Mouse (Mus musculus): ENCODE results near the gene Itm2b. TPM values are rescaled to one million over a fixed set of nuclear protein-coding genes. Genes with fewer than 3 reads are reported as not detected.

The Itm2b gene
- total and polyA plus RNA-seq, 3 experiments, result 724 to 814 (median 771) TPM

DNA sequence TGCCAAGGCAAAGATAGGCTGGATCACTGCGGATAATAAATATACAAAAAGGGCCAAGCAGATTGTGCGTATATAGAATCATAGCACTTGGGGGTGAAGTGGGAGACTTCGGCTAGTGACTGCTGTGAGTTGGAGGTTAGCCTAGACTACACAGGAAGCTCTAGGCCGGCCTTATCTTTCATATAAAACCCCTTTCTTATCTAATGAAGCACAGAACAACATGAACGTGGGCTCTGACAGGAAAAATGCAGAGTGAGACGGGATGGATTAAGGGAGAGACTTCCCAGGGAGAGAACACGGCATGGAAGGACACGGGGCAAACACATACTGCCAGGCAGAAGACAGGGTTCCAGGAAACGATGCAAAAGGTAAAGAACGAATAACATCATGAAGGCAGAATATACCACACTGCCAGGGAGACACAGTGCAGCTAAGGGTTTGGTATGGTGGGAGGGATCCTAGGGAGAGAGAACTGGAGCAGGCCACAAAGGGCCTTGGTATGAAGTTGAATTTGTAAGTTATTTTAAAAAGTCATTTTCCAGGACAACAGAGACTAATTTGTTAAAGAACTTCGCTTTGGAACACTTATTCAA lies 14.9 kb downstream of the Itm2b start:
- DNase-seq, result no peak
- H3K4me3 ChIP-seq, result no peak overlapping the region
- no peak overlapping the region for H3K9ac ChIP-seq (ENCODE audit: low read depth, low read length)
- no peaks in the 10 kb centered on the region for H3K27me3 ChIP-seq (ENCODE audit: control insufficient read depth, insufficient read depth, low read length)
- H3K79me2 ChIP-seq (replicated peaks; ENCODE audit: control insufficient read depth, insufficient read depth, low read length), result peaks cover 4% of the 10 kb centered on the region
- peak overlapping the region; percentile 18 for H3K27ac ChIP-seq
- peaks cover 27% of the 10 kb centered on the region for H3K4me1 ChIP-seq (ENCODE audit: control insufficient read depth, insufficient read depth, low read length)
- H3K36me3 ChIP-seq (ENCODE audit: control insufficient read depth, insufficient read depth, low read length), result peaks cover 57% of the 10 kb centered on the region
- intact Hi-C loops (cut with DNase I), result no loop called here
- no peak for TF ChIP-seq CTCF (IDR thresholded peaks at IDR 0.05)
- no peak for TF ChIP-seq POLR2A (IDR thresholded peaks at IDR 0.05; ENCODE audit: insufficient read depth, low read depth, low read length)
- no peak for TF ChIP-seq EP300 (IDR thresholded peaks at IDR 0.05; ENCODE audit: insufficient read depth, low read depth, low read length)
- WGBS, result 32% methylated on average over 11 of the region's 11 CpGs

DNA sequence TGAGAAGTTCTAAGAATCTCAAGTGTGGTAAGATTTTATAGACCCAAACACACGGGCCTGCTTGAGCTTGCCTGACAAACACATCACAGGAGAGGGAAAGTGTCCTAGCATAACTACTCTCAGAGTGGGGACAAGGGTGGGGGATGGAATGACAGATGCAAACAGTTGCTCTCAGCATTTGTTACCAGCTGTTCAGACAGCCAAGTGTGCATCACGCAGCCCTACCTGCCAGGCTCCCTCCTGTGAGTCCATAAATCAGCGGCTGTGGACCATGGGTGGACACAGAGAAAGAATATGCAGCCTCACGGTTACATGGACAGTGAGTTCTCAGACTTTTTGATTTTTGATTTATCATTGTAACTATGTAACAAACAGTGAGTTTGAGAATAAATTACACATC lies 15.5 kb downstream of the Itm2b start:
- Histone ChIP-seq H3K9ac (ENCODE audit: low read depth, low read length) (no peak overlapping the region), H3K27me3 (ENCODE audit: control insufficient read depth, insufficient read depth, low read length) (no peaks in the 10 kb centered on the region), H3K79me2 (replicated peaks; ENCODE audit: control insufficient read depth, insufficient read depth, low read length) (peaks cover 4% of the 10 kb centered on the region), H3K4me1 (ENCODE audit: control insufficient read depth, insufficient read depth, low read length) (peaks cover 25% of the 10 kb centered on the region), H3K27ac (peak overlapping the region; percentile 10; the same call in 1 of the 2 replicates), H3K36me3 (ENCODE audit: control insufficient read depth, insufficient read depth, low read length) (peaks cover 52% of the 10 kb centered on the region), H3K4me3 (no peak overlapping the region)
- DNase-seq, result no peak
- intact Hi-C loops (cut with DNase I), result no loop called here
- no peak for TF ChIP-seq POLR2A (IDR thresholded peaks at IDR 0.05; ENCODE audit: insufficient read depth, low read depth, low read length)
- TF ChIP-seq CTCF (IDR thresholded peaks at IDR 0.05), result no peak
- WGBS, result 72% methylated on average over 4 of the region's 4 CpGs

DNA sequence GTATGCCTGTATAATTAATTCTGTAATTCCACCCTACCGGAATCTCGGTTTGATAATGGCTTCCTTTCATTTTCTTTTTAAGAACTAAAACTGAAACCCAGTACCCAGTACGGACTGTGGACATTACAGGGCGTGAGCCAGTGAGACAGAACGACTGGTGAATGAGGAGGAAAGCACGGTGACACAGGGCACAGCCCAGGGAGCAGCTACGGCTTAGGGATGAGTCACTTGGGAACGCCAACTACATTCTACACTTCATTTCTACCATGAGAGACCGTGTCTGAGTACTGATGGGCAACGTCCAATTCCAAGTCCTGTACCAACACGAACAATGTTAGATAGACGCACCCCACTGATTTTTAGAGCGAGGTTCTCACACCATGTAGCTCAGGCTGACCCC lies 16.1 kb downstream of the Itm2b start:
- Histone ChIP-seq H3K79me2 (replicated peaks; ENCODE audit: control insufficient read depth, insufficient read depth, low read length) (peaks cover 4% of the 10 kb centered on the region), H3K4me3 (no peak overlapping the region), H3K36me3 (ENCODE audit: control insufficient read depth, insufficient read depth, low read length) (peaks cover 46% of the 10 kb centered on the region), H3K27me3 (ENCODE audit: control insufficient read depth, insufficient read depth, low read length) (no peaks in the 10 kb centered on the region), H3K27ac (no peak overlapping the region), H3K9ac (ENCODE audit: low read depth, low read length) (no peak overlapping the region), H3K4me1 (ENCODE audit: control insufficient read depth, insufficient read depth, low read length) (peaks cover 20% of the 10 kb centered on the region)
- intact Hi-C loops (cut with DNase I), result no loop called here
- WGBS, result 69% methylated on average over 13 of the region's 13 CpGs
- no peak for DNase-seq
- TF ChIP-seq CTCF (IDR thresholded peaks at IDR 0.05) (no peak), POLR2A (IDR thresholded peaks at IDR 0.05; ENCODE audit: insufficient read depth, low read depth, low read length) (no peak), EP300 (IDR thresholded peaks at IDR 0.05; ENCODE audit: insufficient read depth, low read depth, low read length) (no peak)

DNA sequence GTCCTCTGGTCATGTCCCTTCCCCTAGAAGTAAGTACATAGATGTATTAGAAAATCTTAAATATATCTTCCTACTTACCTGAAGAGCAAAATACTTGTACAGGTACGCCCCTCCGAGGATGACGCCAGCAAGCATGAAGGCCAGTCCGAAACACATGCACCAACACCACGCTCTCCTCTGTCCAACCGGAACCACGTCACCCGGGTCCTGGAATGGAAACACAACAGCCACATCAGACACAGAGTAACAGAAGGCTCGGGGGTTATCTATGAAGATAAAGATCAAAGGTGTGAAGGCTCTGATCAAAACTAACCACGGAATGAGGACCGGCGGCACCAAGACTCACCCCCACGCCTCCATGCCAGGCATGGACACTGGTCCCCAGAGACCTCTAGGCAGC lies 16.9 kb downstream of the Itm2b start:
- Histone ChIP-seq H3K27me3 (ENCODE audit: control insufficient read depth, insufficient read depth, low read length) (no peaks in the 10 kb centered on the region), H3K4me3 (no peak overlapping the region), H3K27ac (no peak overlapping the region), H3K4me1 (ENCODE audit: control insufficient read depth, insufficient read depth, low read length) (peaks cover 17% of the 10 kb centered on the region), H3K79me2 (replicated peaks; ENCODE audit: control insufficient read depth, insufficient read depth, low read length) (peaks cover 4% of the 10 kb centered on the region), H3K36me3 (ENCODE audit: control insufficient read depth, insufficient read depth, low read length) (peaks cover 40% of the 10 kb centered on the region), H3K9ac (ENCODE audit: low read depth, low read length) (no peak overlapping the region)
- no peak for DNase-seq
- TF ChIP-seq EP300 (IDR thresholded peaks at IDR 0.05; ENCODE audit: insufficient read depth, low read depth, low read length) (no peak), POLR2A (IDR thresholded peaks at IDR 0.05; ENCODE audit: insufficient read depth, low read depth, low read length) (no peak), CTCF (IDR thresholded peaks at IDR 0.05) (no peak)
- intact Hi-C loops (cut with DNase I), result no loop called here
- 88% methylated on average over 13 of the region's 13 CpGs for whole genome bisulfite sequencing

DNA sequence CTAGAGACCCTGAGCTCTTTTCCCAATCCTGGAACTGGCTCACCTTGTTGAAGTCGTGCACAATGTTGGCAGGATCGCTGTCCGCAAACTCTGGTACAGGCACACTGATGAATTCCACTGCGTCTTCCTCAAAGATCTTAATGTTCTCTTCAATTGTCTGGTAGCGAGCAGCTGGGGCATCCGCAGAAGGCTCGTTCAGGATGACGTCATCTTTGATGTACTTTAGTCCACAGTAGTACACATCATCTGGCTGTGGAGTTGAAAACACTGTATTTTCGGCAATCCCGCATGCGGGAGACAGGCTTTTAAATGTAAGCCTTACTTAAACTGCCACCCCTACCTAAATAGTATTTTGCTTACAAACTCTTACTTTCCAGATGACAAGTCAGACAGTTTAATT lies 18.8 kb downstream of the Itm2b start:
- 82% methylated on average over 11 of the region's 11 CpGs for WGBS
- no peak for DNase-seq
- Histone ChIP-seq H3K27me3 (ENCODE audit: control insufficient read depth, insufficient read depth, low read length) (no peaks in the 10 kb centered on the region), H3K9ac (ENCODE audit: low read depth, low read length) (no peak overlapping the region), H3K27ac (no peak overlapping the region), H3K4me3 (no peak overlapping the region), H3K36me3 (ENCODE audit: control insufficient read depth, insufficient read depth, low read length) (peaks cover 42% of the 10 kb centered on the region), H3K4me1 (ENCODE audit: control insufficient read depth, insufficient read depth, low read length) (peaks cover 13% of the 10 kb centered on the region), H3K79me2 (replicated peaks; ENCODE audit: control insufficient read depth, insufficient read depth, low read length) (peaks cover 2% of the 10 kb centered on the region; the same call in 1 of the 2 replicates)
- intact Hi-C loops (cut with DNase I), result no loop called here
- no peak for TF ChIP-seq EP300 (IDR thresholded peaks at IDR 0.05; ENCODE audit: insufficient read depth, low read depth, low read length)
- TF ChIP-seq CTCF (IDR thresholded peaks at IDR 0.05), result no peak
- no peak for TF ChIP-seq POLR2A (IDR thresholded peaks at IDR 0.05; ENCODE audit: insufficient read depth, low read depth, low read length)

DNA sequence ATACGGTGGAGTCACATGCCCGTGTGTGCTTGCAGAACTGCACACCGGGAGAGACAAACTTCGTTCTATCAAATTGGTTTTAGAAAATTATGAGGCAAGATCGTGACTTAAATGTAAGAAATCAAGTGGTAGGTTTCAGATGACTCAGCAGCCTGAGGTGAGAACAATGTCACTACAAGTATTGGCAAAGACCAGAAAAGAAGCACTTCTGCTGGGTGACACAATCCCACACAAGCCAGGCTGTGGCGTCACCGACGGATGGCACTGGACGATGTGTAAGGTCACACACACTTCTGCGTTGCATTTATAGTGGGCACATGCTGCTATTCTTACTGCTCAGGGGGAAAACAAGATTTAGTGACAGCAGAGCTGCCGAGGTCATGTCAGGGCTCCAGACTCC lies 21.3 kb downstream of the Itm2b start:
- Histone ChIP-seq H3K27me3 (ENCODE audit: control insufficient read depth, insufficient read depth, low read length) (no peaks in the 10 kb centered on the region), H3K4me3 (no peak overlapping the region), H3K4me1 (ENCODE audit: control insufficient read depth, insufficient read depth, low read length) (no peaks in the 10 kb centered on the region), H3K36me3 (ENCODE audit: control insufficient read depth, insufficient read depth, low read length) (peaks cover 34% of the 10 kb centered on the region), H3K9ac (ENCODE audit: low read depth, low read length) (no peak overlapping the region), H3K27ac (no peak overlapping the region), H3K79me2 (replicated peaks; ENCODE audit: control insufficient read depth, insufficient read depth, low read length) (no peaks in the 10 kb centered on the region)
- TF ChIP-seq CTCF (IDR thresholded peaks at IDR 0.05) (no peak), EP300 (IDR thresholded peaks at IDR 0.05; ENCODE audit: insufficient read depth, low read depth, low read length) (no peak), POLR2A (IDR thresholded peaks at IDR 0.05; ENCODE audit: insufficient read depth, low read depth, low read length) (no peak)
- 88% methylated on average over 11 of the region's 11 CpGs for WGBS
- DNase-seq, result no peak
- intact Hi-C loops (cut with DNase I), result no loop called here

All from heart, adult 2 months (tissue).